Mouse (Mus musculus): ENCODE measurements at regions not wholly inside any gene's neighbourhood (a gene's known extent, or its start where the extent isn't known, plus 50 kb on each side); places are given as distances from the start of the nearest gene placed in this dataset.

GRCm38 (mm10) chr6:52471384-52471957, 158.2 kb downstream of the Evx1 start:
- Histone ChIP-seq H3K36me3 (ENCODE audit: control insufficient read depth, insufficient read depth, low read length) (no peaks in the 10 kb centered on the region), H3K27me3 (ENCODE audit: control insufficient read depth, insufficient read depth, low read length) (no peaks in the 10 kb centered on the region), H3K27ac (ENCODE audit: control insufficient read depth, insufficient read depth, low read depth, low read length) (no peak overlapping the region), H3K4me1 (ENCODE audit: control insufficient read depth, insufficient read depth, low read length) (no peaks in the 10 kb centered on the region), H3K4me3 (ENCODE audit: control insufficient read depth, low read depth, low read length) (no peak overlapping the region)
- no peak for TF ChIP-seq CTCF (IDR thresholded peaks at IDR 0.05; ENCODE audit: control insufficient read depth, insufficient read depth, insufficient replicate concordance, low read depth, low read length)
- no peak for TF ChIP-seq POLR2A (IDR thresholded peaks at IDR 0.05; ENCODE audit: control insufficient read depth, low read depth, low read length)

GRCm38 (mm10) chr6:52472008-52472407, 158.7 kb downstream of the Evx1 start:
- Histone ChIP-seq H3K4me1 (ENCODE audit: control insufficient read depth, insufficient read depth, low read length) (no peaks in the 10 kb centered on the region), H3K4me3 (ENCODE audit: control insufficient read depth, low read depth, low read length) (no peak overlapping the region), H3K27me3 (ENCODE audit: control insufficient read depth, insufficient read depth, low read length) (no peaks in the 10 kb centered on the region), H3K27ac (ENCODE audit: control insufficient read depth, insufficient read depth, low read depth, low read length) (no peak overlapping the region), H3K36me3 (ENCODE audit: control insufficient read depth, insufficient read depth, low read length) (no peaks in the 10 kb centered on the region)
- TF ChIP-seq CTCF (IDR thresholded peaks at IDR 0.05; ENCODE audit: control insufficient read depth, insufficient read depth, insufficient replicate concordance, low read depth, low read length) (no peak), POLR2A (IDR thresholded peaks at IDR 0.05; ENCODE audit: control insufficient read depth, low read depth, low read length) (no peak)

GRCm38 (mm10) chr6:52473042-52473589, 159.8 kb downstream of the Evx1 start:
- no peaks in the 10 kb centered on the region for H3K27me3 ChIP-seq (ENCODE audit: control insufficient read depth, insufficient read depth, low read length)
- TF ChIP-seq CTCF (IDR thresholded peaks at IDR 0.05; ENCODE audit: control insufficient read depth, insufficient read depth, insufficient replicate concordance, low read depth, low read length) (no peak), POLR2A (IDR thresholded peaks at IDR 0.05; ENCODE audit: control insufficient read depth, low read depth, low read length) (no peak)
- H3K4me3 ChIP-seq (ENCODE audit: control insufficient read depth, low read depth, low read length) = no peak overlapping the region
- H3K27ac ChIP-seq (ENCODE audit: control insufficient read depth, insufficient read depth, low read depth, low read length) = no peak overlapping the region
- no peaks in the 10 kb centered on the region for H3K36me3 ChIP-seq (ENCODE audit: control insufficient read depth, insufficient read depth, low read length)
- no peaks in the 10 kb centered on the region for H3K4me1 ChIP-seq (ENCODE audit: control insufficient read depth, insufficient read depth, low read length)

- Histone ChIP-seq H3K4me1 (ENCODE audit: control insufficient read depth, insufficient read depth, low read length) (no peaks in the 10 kb centered on the region), H3K4me3 (ENCODE audit: control insufficient read depth, low read depth, low read length) (no peak overlapping the region)
- no peak for TF ChIP-seq CTCF (IDR thresholded peaks at IDR 0.05; ENCODE audit: control insufficient read depth, insufficient read depth, insufficient replicate concordance, low read depth, low read length)
- TF ChIP-seq POLR2A (IDR thresholded peaks at IDR 0.05; ENCODE audit: control insufficient read depth, low read depth, low read length) = no peak
Observed at GRCm38 (mm10) chr6:52473924-52474323, 160.6 kb downstream of the Evx1 start.

GRCm38 (mm10) chr6:52475676-52476075, 162.4 kb downstream of the Evx1 start:
- no peak overlapping the region for H3K27ac ChIP-seq (ENCODE audit: control insufficient read depth, insufficient read depth, low read depth, low read length)
- no peaks in the 10 kb centered on the region for H3K4me1 ChIP-seq (ENCODE audit: control insufficient read depth, insufficient read depth, low read length)
- H3K36me3 ChIP-seq (ENCODE audit: control insufficient read depth, insufficient read depth, low read length) = no peaks in the 10 kb centered on the region
- H3K4me3 ChIP-seq (ENCODE audit: control insufficient read depth, low read depth, low read length) = no peak overlapping the region
- TF ChIP-seq POLR2A (IDR thresholded peaks at IDR 0.05; ENCODE audit: control insufficient read depth, low read depth, low read length) (no peak), CTCF (IDR thresholded peaks at IDR 0.05; ENCODE audit: control insufficient read depth, insufficient read depth, insufficient replicate concordance, low read depth, low read length) (no peak)
- no peaks in the 10 kb centered on the region for H3K27me3 ChIP-seq (ENCODE audit: control insufficient read depth, insufficient read depth, low read length)

More at GRCm38 (mm10) chr6:52473924-52474323, 160.6 kb downstream of the Evx1 start:
- no peak overlapping the region for H3K27ac ChIP-seq (ENCODE audit: control insufficient read depth, insufficient read depth, low read depth, low read length)
- H3K27me3 ChIP-seq (ENCODE audit: control insufficient read depth, insufficient read depth, low read length) = no peaks in the 10 kb centered on the region
- no peaks in the 10 kb centered on the region for H3K36me3 ChIP-seq (ENCODE audit: control insufficient read depth, insufficient read depth, low read length)

- H3K4me1 ChIP-seq (ENCODE audit: control insufficient read depth, insufficient read depth, low read length) = no peaks in the 10 kb centered on the region
- TF ChIP-seq POLR2A (IDR thresholded peaks at IDR 0.05; ENCODE audit: control insufficient read depth, low read depth, low read length) = no peak
- no peak for TF ChIP-seq CTCF (IDR thresholded peaks at IDR 0.05; ENCODE audit: control insufficient read depth, insufficient read depth, insufficient replicate concordance, low read depth, low read length)
- no peak overlapping the region for H3K27ac ChIP-seq (ENCODE audit: control insufficient read depth, insufficient read depth, low read depth, low read length)
- H3K27me3 ChIP-seq (ENCODE audit: control insufficient read depth, insufficient read depth, low read length) = no peaks in the 10 kb centered on the region
- no peak overlapping the region for H3K4me3 ChIP-seq (ENCODE audit: control insufficient read depth, low read depth, low read length)
- H3K36me3 ChIP-seq (ENCODE audit: control insufficient read depth, insufficient read depth, low read length) = no peaks in the 10 kb centered on the region
Observed at GRCm38 (mm10) chr6:52476907-52477306, 163.3 kb downstream of the Hibadh start.

GRCm38 (mm10) chr6:52477380-52477779, 162.8 kb downstream of the Hibadh start:
- TF ChIP-seq POLR2A (IDR thresholded peaks at IDR 0.05; ENCODE audit: control insufficient read depth, low read depth, low read length) (no peak), CTCF (IDR thresholded peaks at IDR 0.05; ENCODE audit: control insufficient read depth, insufficient read depth, insufficient replicate concordance, low read depth, low read length) (no peak)
- Histone ChIP-seq H3K27ac (ENCODE audit: control insufficient read depth, insufficient read depth, low read depth, low read length) (no peak overlapping the region), H3K4me1 (ENCODE audit: control insufficient read depth, insufficient read depth, low read length) (no peaks in the 10 kb centered on the region)

More at GRCm38 (mm10) chr6:52477380-52477779, 162.8 kb downstream of the Hibadh start:
- H3K27me3 ChIP-seq (ENCODE audit: control insufficient read depth, insufficient read depth, low read length) = no peaks in the 10 kb centered on the region
- H3K4me3 ChIP-seq (ENCODE audit: control insufficient read depth, low read depth, low read length) = no peak overlapping the region
- H3K36me3 ChIP-seq (ENCODE audit: control insufficient read depth, insufficient read depth, low read length) = no peaks in the 10 kb centered on the region
